9 mouse cellular contexts compared by ENCODE assay signal in genomic region chr11:52220282-52220681, GRCm38 (mm10). TPM values are rescaled to one million over a fixed set of nuclear protein-coding genes. Genes with fewer than 3 reads are reported as not detected.
DNase-seq lines count a peak whose midpoint lies in the region; ATAC-seq lines count a peak whose summit lies in the region.
"Had no signal": no experiment of that assay in that cellular context is flagged by ENCODE, and none has a peak within 500 bp of the region (broad histone marks: within the 10 kb centered on the region; RNA-seq: fewer than 3 reads in every experiment).

No protein-coding gene starts in this region.

- no peak overlapping the region for H3K9ac ChIP-seq in forebrain, embryonic 15.5 days (replicated peaks)
- no peak overlapping the region for H3K9ac ChIP-seq in hindbrain, embryonic 14.5 days
- H3K9ac ChIP-seq: midbrain, embryonic 12.5 days had no signal

- H3K9me3 ChIP-seq in forebrain, embryonic 15.5 days = no peaks in the 10 kb centered on the region
- H3K9me3 ChIP-seq in hindbrain, embryonic 14.5 days (ENCODE audit: control insufficient read depth, low read length) = no peaks in the 10 kb centered on the region
- H3K9me3 ChIP-seq: midbrain, embryonic 12.5 days had no signal

- ATAC-seq in forebrain, embryonic 15.5 days (replicated peaks) = peak; percentile 58; the same call in 1 of the 2 replicates
- ATAC-seq in hindbrain, embryonic 14.5 days (ENCODE audit: low FRiP score) = peak; percentile 14; the same call in 1 of the 2 replicates
- ATAC-seq in inflammation-experienced regulatory T-cells, adult 6 months = no peak

- no peaks in the 10 kb centered on the region for H3K36me3 ChIP-seq in forebrain, embryonic 15.5 days
- no peaks in the 10 kb centered on the region for H3K36me3 ChIP-seq in hindbrain, embryonic 14.5 days (replicated peaks; ENCODE audit: control insufficient read depth, insufficient read depth)
- H3K36me3 ChIP-seq: midbrain, embryonic 12.5 days had no signal

- H3K4me1 ChIP-seq in forebrain, embryonic 15.5 days = 0 out of 2 replicates have a peak, but pooled peaks cover 4% of the 10 kb centered on the region
- H3K4me1 ChIP-seq in hindbrain, embryonic 14.5 days (replicated peaks; ENCODE audit: control insufficient read depth, insufficient read depth, low read length) = no peaks in the 10 kb centered on the region
- H3K4me1 ChIP-seq: midbrain, embryonic 12.5 days had no signal

- H3K27ac ChIP-seq in forebrain, embryonic 15.5 days (replicated peaks) = no peak overlapping the region
- H3K27ac ChIP-seq in hindbrain, embryonic 14.5 days = no peak overlapping the region
- H3K27ac ChIP-seq: midbrain, embryonic 12.5 days had no signal

- no peak overlapping the region for H3K4me3 ChIP-seq in forebrain, embryonic 15.5 days
- no peak overlapping the region for H3K4me3 ChIP-seq in hindbrain, embryonic 14.5 days (replicated peaks; ENCODE audit: low read length)
- H3K4me3 ChIP-seq: midbrain, embryonic 12.5 days had no signal

- WGBS in forebrain, embryonic 15.5 days = 8% methylated on average over 4 of the region's 4 CpGs
- 5% methylated on average over 4 of the region's 4 CpGs for WGBS in hindbrain, embryonic 14.5 days

- H3K4me2 ChIP-seq in forebrain, embryonic 15.5 days (replicated peaks) = 0 out of 2 replicates have a peak overlapping the region, but pooled peaks have one; percentile 15
- 0 out of 2 replicates have a peak overlapping the region, but pooled peaks have one; percentile 1 for H3K4me2 ChIP-seq in hindbrain, embryonic 14.5 days (replicated peaks)
- H3K4me2 ChIP-seq: midbrain, embryonic 12.5 days had no signal

- no peaks in the 10 kb centered on the region for H3K27me3 ChIP-seq in forebrain, embryonic 15.5 days
- H3K27me3 ChIP-seq in hindbrain, embryonic 14.5 days (ENCODE audit: control insufficient read depth, insufficient read depth, low read length) = no peaks in the 10 kb centered on the region

- DNase-seq in R1 (ENCODE audit: low read depth, low spot score) = peak; percentile 85
- DNase-seq in cerebellum, adult 11-12 months = peak; percentile 35
- DNase-seq in hindbrain, embryonic 14.5 days (ENCODE audit: low spot score) = peak; percentile 75
- peak; percentile 33 for DNase-seq in left cerebral cortex, adult 11 months (ENCODE audit: low spot score)
- peak; percentile 83 for DNase-seq in lung, postnatal 36 days
- peak; percentile 72 to 81 for DNase-seq in right cerebral cortex, adult 2 months (ENCODE audit: low spot score in 2 of 2)

RNA-seq across cellular contexts. Expression of gene Olfr1371, which starts 6.5 kb away (rescaled TPM):
- not detected in 2 replicates for polyA plus RNA-seq in forebrain, embryonic 15.5 days (2015; fragmentation: Nextera tagmentation; extraction: Ambion mirVana)
- polyA plus RNA-seq in hindbrain, embryonic 14.5 days (2014; fragmentation: Nextera tagmentation; extraction: Ambion mirVana) = not detected in 2 replicates
- not detected for polyA plus RNA-seq in inflammation-experienced regulatory T-cells, adult 6 months (2017; shearing (Covaris generic))
- polyA plus RNA-seq: midbrain, embryonic 12.5 days had no signal

RNA-seq across cellular contexts. Expression of gene Skp1a, which starts 11.5 kb away (rescaled TPM):
- polyA plus RNA-seq in forebrain, embryonic 15.5 days (2015; fragmentation: Nextera tagmentation; extraction: Ambion mirVana) = 1,081 and 1,145 TPM in 2 replicates
- 1,059 and 1,060 TPM in 2 replicates for polyA plus RNA-seq in hindbrain, embryonic 14.5 days (2014; fragmentation: Nextera tagmentation; extraction: Ambion mirVana)
- polyA plus RNA-seq in inflammation-experienced regulatory T-cells, adult 6 months (2017; shearing (Covaris generic)) = 100 to 1,000 TPM; 274 to 332 (median 300) TPM

Comparison
In these comparisons a context has a peak if more than half of its experiments do, and no peak if none do; other contexts are left out.
1. DNase-seq: peak in every context shown above with its lines; median percentile 85 in R1; 83 in lung, postnatal 36 days; 76 in right cerebral cortex, adult 2 months; 75 in hindbrain, embryonic 14.5 days; 35 in cerebellum, adult 11-12 months; 33 in left cerebral cortex, adult 11 months.